Mouse (Mus musculus) fibroblast of lung, adult 2 months (primary cell): Measurements from ENCODE around the gene Pakap.
A peak's percentile ranks its signal among the peaks of the same experiment; 100 is the strongest.
"Not testable (repeated sequence)": the region's sequence is repeated elsewhere in the genome, so short reads cannot be mapped to it uniquely, and the experiment has no call there.

Source experiments
- DNase-seq: peaks from one replicate; pipeline ENCODE4 v3.0.0-alpha.2; 2011; ENCODE audit warnings: low read depth

Gene Pakap

GRCm38 (mm10) chr4:57883520-57884421 is 315.8 kb downstream of the Pakap start:
- no peak for DNase-seq

- no peak for DNase-seq
Observed at GRCm38 (mm10) chr4:57884511-57884910, 316.5 kb downstream of the Pakap start.

GRCm38 (mm10) chr4:57885186-57885585 is 317.2 kb downstream of the Pakap start:
- DNase-seq, result no peak

DNA sequence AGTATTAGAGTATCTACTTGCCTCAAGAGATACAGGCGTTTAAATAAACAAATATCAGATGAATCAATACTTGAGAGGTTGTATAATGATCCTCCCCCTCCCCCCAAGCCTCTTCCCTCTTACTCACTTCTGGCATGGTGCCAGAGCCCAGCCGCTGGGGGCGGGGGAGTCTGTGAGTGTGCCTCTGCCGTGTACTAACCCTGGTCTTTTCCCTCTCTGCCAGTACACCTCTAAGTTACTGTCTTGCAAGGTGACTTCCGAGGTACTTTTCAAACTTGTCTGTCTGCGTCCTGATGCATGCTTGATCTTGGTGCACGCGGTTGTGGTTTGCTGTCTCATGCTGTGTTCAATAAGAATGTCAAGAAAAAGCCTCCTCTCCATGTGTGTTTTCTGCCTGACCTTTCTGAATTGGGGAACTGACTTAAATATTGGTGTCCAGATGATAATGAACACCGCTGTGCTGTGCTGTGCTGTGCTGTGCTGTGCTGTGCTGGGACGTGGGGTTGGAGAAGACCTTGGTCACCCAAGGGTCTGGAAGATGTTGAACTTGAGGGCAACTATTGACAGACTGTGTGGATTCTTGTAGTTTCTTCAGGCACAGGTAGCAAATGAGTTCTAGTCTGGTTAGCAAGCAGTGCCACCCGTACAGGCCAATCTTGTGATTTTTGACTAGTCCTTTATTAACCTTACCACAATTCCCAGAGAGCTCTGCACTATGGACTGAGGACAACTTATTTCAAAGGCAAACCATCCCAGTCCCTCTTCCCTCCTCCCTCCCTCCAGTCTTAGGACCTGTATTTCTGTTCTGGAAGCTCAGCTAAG is 318.3 kb downstream of the Pakap start:
- no peak for DNase-seq

GRCm38 (mm10) chr4:57886888-57887230 is 318.9 kb downstream of the Pakap start:
- DNase-seq, result no peak

- no peak for DNase-seq
Observed at GRCm38 (mm10) chr4:57888246-57888645, 320.3 kb downstream of the Pakap start.

DNA sequence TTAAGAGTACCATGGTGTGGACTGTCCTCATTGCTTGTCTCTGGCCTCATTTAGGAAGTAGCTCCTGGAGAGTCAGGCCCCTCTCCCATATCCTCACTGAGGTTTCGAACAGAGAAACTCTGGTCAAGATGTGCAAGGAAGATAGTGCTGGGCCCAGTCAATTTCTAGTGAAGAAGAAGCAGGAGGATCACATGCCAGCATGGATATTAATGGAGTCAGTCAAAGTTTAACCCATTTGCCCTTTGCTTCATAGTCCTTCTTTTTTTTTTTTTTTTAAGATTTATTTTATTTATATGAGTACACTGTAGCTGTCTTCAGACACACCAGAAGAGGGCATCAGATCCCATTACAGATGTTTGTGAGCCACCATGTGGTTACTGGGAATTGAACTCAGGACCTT is 321.0 kb downstream of the Pakap start:
- DNase-seq, result not testable (repeated sequence)

- no peak for DNase-seq
Observed at GRCm38 (mm10) chr4:57889773-57890172, 321.8 kb downstream of the Pakap start.

DNA sequence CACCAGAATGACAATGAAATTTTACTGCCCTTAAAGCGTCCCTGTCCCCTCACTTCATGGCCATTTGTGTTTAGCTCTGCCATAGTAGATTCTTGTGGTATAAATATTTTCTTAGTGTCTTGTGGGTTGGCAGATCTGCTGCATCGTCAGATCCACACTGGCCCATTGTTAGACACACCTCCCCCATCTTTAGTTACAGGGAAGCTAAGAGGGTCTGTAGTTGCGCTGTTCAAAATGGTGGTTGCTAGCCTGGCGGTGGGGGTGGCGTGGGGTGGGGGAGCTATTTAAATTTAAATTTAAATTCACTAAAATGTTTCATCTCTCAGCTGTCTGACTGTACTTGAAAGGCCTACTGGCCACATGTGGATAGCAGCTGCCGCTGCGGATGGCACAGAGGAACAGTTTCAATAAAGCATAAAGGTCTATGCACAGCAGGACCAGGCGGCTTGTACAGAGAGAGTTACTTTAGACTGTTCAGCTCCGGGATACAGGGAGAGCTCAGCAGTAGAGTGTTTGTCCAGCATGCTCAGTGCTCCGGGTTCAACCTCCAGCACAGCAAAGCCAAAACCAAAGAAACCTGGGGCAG is 324.1 kb downstream of the Pakap start:
- no peak for DNase-seq

DNA sequence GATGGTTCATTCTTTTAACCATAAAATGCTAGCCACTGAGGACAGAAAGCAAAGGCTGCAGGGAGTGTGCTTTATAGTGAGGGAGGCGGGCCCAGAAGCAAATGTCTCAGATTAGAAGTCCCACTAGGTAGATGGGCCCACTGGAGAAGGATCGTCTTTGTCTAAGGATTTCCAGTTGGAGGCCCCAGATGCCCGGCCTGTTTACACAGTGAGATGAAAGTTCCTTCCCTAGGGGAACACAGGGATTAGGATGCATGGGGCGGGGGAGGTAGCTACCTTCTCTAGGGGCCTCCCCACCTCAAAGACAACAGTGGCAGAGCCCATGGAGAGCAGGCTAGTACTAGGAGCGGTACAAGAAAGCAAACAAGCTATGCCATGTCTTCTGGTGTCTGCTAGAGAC is 327.2 kb downstream of the Pakap start:
- DNase-seq, result no peak

- no peak for DNase-seq
Observed at GRCm38 (mm10) chr4:57895902-57896301, 327.9 kb downstream of the Pakap start.

GRCm38 (mm10) chr4:57896631-57897030 is 328.7 kb downstream of the Pakap start:
- no peak for DNase-seq

DNA sequence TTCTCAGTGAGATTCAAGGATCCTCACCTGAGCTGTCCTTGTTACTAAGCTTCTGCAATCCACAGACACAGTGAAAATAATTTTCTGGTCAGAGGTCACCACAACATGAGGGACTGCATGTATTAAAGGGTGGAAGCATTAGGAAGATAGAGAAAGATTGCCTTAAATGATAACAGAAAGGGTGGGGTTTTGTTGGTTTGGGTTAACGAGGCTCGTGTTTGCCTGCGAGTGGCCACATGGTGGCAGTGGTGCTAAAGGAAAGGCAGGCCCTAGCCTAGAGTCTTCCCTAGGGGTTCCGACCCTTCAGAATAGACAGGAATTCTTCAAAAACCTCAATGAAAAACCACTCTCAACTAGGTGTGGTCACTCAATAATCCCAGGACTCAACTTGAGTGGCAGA is 333.2 kb downstream of the Pakap start:
- DNase-seq, result no peak

GRCm38 (mm10) chr4:57902619-57903018 is 334.6 kb downstream of the Pakap start:
- no peak for DNase-seq

DNA sequence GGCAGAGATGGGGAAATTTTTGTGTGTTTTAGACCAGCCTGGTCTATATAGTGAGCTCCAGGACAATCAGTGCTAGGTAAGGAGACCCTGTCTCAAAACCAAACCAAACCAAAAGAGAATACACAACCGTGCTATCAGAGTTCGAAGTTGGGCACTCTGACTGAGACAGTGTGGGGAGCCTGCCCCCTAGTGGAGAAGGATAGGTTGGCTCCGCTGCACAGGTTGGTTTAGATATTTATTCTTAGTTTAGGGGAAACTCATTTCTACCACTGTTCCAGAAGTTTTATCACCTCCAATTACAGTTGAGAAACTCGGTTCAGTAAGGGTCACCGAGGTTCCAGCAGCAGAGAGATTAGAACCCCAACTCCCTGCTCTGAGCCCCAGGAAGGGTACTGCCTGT is 336.2 kb downstream of the Pakap start:
- no peak for DNase-seq

- no peak for DNase-seq
Observed at GRCm38 (mm10) chr4:57904638-57905037, 336.7 kb downstream of the Pakap start.

- DNase-seq, result no peak
Observed at GRCm38 (mm10) chr4:57906708-57907107, 338.7 kb downstream of the Pakap start.

DNA sequence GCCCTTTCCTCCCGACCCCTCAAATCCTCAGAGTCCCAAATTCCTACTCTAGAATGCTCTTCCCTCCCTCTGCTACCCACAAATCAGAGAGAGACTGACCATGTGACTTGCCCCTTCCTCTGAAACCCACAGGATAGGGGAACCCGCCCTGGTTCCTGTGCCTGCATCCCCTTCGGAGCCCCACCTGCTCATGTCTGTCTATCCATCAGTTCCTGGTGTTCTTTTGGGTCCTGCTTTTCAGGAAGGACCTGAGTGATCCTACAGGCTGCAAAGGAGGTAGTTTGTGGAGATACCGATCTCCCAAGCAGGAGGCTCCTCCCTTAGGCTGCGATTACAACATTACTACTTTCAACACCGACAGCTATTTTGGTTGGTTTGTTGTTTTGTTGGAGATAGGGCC is 340.9 kb downstream of the Pakap start:
- no peak for DNase-seq

DNA sequence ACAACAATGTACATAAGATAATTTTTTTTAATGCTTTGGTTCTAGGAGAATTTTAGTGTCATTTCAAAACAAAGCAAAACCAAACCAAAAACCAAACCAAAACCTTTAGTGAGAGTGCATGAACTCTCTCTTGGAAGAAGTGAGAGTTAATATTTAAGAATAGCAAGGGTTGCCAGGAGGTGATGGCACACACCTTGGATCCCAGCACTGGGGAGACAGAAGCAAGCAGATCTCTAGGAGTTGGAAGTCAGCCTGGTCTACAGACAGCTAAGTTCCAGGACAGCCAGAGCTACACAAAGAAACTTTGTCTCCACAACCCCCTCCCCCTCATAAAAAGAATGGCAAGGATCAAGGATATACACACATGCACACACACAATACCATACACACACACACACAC is 345.0 kb downstream of the Pakap start:
- no peak for DNase-seq

- no peak for DNase-seq
Observed at GRCm38 (mm10) chr4:57914193-57915190, 346.5 kb downstream of the Pakap start.

DNA sequence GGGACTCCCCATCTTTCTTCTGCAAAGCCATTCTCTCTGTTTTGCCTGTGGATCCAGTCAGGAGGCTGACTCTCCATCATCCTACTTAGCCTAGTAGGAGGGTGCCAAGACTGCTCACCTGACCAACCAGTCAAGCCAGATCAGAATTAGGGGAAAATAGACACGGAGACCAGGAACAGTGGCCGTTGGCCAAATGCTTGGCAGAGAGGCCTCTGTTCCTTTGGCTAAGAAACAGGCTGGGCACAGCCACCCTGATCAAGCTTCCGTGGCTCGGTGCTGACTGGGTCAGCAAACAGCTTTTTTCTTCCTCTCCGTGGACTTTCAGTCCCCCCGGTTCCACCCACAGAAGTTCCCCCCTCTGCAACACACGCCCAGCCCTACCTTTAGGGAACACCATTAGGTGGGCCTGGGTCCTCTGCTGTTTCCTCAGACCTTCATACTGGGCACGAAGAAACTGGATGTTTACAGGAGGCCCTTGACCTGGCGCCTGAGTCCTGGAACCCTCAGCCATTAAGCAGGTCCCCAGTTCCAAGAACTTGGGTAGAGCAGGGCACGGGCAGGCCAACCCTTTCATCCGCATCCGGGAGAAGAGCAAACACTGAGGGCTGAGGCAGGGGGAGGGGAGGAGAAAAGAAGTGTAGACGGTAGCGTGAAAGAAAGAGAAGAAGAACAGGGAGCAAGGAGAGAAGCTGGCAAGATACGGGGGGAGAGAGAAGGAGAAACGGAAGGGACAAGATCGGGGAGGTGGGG is 347.4 kb downstream of the Pakap start:
- DNase-seq, result peak; percentile 36
